Mouse (Mus musculus) midbrain, embryonic 10.5 days (tissue): ENCODE data around the gene Hacl1. TPM values are rescaled to one million over a fixed set of nuclear protein-coding genes. Genes with fewer than 3 reads are reported as not detected.
"Not testable (repeated sequence)": the region's sequence is repeated elsewhere in the genome, so short reads cannot be mapped to it uniquely, and the experiment has no call there.

ENCODE experiments used
- DNase-seq: peaks from one replicate; pipeline ENCODE4 v3.0.0-alpha.2; 2017; ENCODE audit warnings: low spot score
- H3K27ac ChIP-seq: fragments of 300-500 bp; sonication (generic); replicated peaks from 2 replicates; pipeline ENCODE4 v1.5.1; 2016; ENCODE audit warnings: mild to moderate bottlenecking
- H3K27me3 ChIP-seq: fragments of 300-500 bp; sonication (generic); 2 replicates; pipeline ENCODE4 v1.6.1; 2016; ENCODE audit warnings: low read depth, mild to moderate bottlenecking; ENCODE audit not compliant: poor library complexity, severe bottlenecking
- H3K36me3 ChIP-seq: fragments of 300-500 bp; sonication (generic); 2 replicates; pipeline ENCODE4 v1.6.1; 2016; ENCODE audit warnings: mild to moderate bottlenecking, moderate library complexity
- H3K4me1 ChIP-seq: fragments of 300-500 bp; sonication (generic); 2 replicates; pipeline ENCODE4 v1.6.1; 2016
- H3K4me3 ChIP-seq: fragments of 300-500 bp; sonication (generic); 2 replicates; pipeline ENCODE4 v1.5.1; 2016; ENCODE audit warnings: mild to moderate bottlenecking, moderate library complexity
- H3K9me3 ChIP-seq: fragments of 300-500 bp; sonication (generic); replicated peaks from 2 replicates; pipeline ENCODE4 v1.6.1; 2016; ENCODE audit warnings: mild to moderate bottlenecking
- WGBS: fragments of 180-500 bp; shearing (Covaris S2); methylation state at CpG from one replicate; pipeline ENCODE4 v1.1.7; 2016; 5-methylcytosine and 5-hydroxymethylcytosine counted together
- polyA plus RNA-seq: library from polyadenylated mRNA; unstranded; fragments of >200 nt; fragmentation: Nextera tagmentation; extraction: Ambion mirVana; gene quantifications from 2 replicates; pipeline ENCODE4 v1.2.1, GENCODE M21; 2016

Hacl1 gene
- polyA plus RNA-seq, 1 experiment from 2014 or later: 9.5 TPM

GRCm38 (mm10) chr14:31604916-31605315 lies 36.2 kb downstream of the Hacl1 start:
- Histone ChIP-seq H3K36me3 (no peaks in the 10 kb centered on the region), H3K9me3 (no peaks in the 10 kb centered on the region), H3K27me3 (no peaks in the 10 kb centered on the region), H3K27ac (no peak overlapping the region), H3K4me1 (no peaks in the 10 kb centered on the region), H3K4me3 (no peak overlapping the region)
- WGBS: 82% methylated on average over 5 of the region's 5 CpGs
- DNase-seq: no peak

GRCm38 (mm10) chr14:31602616-31602979 lies 38.5 kb downstream of the Hacl1 start:
- H3K4me1 ChIP-seq, H3K9me3 ChIP-seq, H3K36me3 ChIP-seq, H3K4me3 ChIP-seq, H3K27ac ChIP-seq, DNase-seq, H3K27me3 ChIP-seq: not testable (repeated sequence)
- 84% methylated on average over 6 of the region's 6 CpGs for WGBS

- Histone ChIP-seq H3K4me1 (no peaks in the 10 kb centered on the region), H3K36me3 (no peaks in the 10 kb centered on the region), H3K9me3 (no peaks in the 10 kb centered on the region), H3K4me3 (no peak overlapping the region), H3K27me3 (no peaks in the 10 kb centered on the region), H3K27ac (no peak overlapping the region)
- no peak for DNase-seq
- 93% methylated on average over 14 of the region's 14 CpGs for WGBS
Measured at GRCm38 (mm10) chr14:31601908-31602615, 39.0 kb downstream of the Hacl1 start.

- 90% methylated on average over 4 of the region's 4 CpGs for WGBS
Measured at GRCm38 (mm10) chr14:31597446-31597845, 43.6 kb downstream of the Hacl1 start.

GRCm38 (mm10) chr14:31596408-31596807 lies 44.7 kb downstream of the Hacl1 start:
- no peaks in the 10 kb centered on the region for H3K36me3 ChIP-seq
- H3K9me3 ChIP-seq: no peaks in the 10 kb centered on the region
- H3K27ac ChIP-seq: no peak overlapping the region
- H3K27me3 ChIP-seq: no peaks in the 10 kb centered on the region
- WGBS: 84% methylated on average over 7 of the region's 7 CpGs
- no peak overlapping the region for H3K4me3 ChIP-seq
- H3K4me1 ChIP-seq: no peaks in the 10 kb centered on the region
- no peak for DNase-seq

More at GRCm38 (mm10) chr14:31597446-31597845, 43.6 kb downstream of the Hacl1 start:
- H3K27ac ChIP-seq: no peak overlapping the region
- H3K9me3 ChIP-seq: no peaks in the 10 kb centered on the region
- H3K4me3 ChIP-seq: no peak overlapping the region
- H3K4me1 ChIP-seq: no peaks in the 10 kb centered on the region
- H3K27me3 ChIP-seq: no peaks in the 10 kb centered on the region
- no peak for DNase-seq
- H3K36me3 ChIP-seq: no peaks in the 10 kb centered on the region

- no peak overlapping the region for H3K4me3 ChIP-seq
- no peaks in the 10 kb centered on the region for H3K9me3 ChIP-seq
- WGBS: 83% methylated on average over 3 of the region's 3 CpGs
- H3K4me1 ChIP-seq: no peaks in the 10 kb centered on the region
- H3K27ac ChIP-seq: no peak overlapping the region
- no peaks in the 10 kb centered on the region for H3K36me3 ChIP-seq
- no peak for DNase-seq
- H3K27me3 ChIP-seq: no peaks in the 10 kb centered on the region
Measured at GRCm38 (mm10) chr14:31594693-31595092, 46.4 kb downstream of the Hacl1 start.

GRCm38 (mm10) chr14:31593036-31593435 lies 48.0 kb downstream of the Hacl1 start:
- H3K4me1 ChIP-seq: no peaks in the 10 kb centered on the region
- no peaks in the 10 kb centered on the region for H3K9me3 ChIP-seq
- H3K4me3 ChIP-seq: no peak overlapping the region
- no peaks in the 10 kb centered on the region for H3K36me3 ChIP-seq
- H3K27me3 ChIP-seq: no peaks in the 10 kb centered on the region
- H3K27ac ChIP-seq: no peak overlapping the region
- no peak for DNase-seq
- 79% methylated on average over 2 of the region's 2 CpGs for WGBS

- 92% methylated on average over 3 of the region's 3 CpGs for WGBS
- H3K4me3 ChIP-seq: no peak within 1 kb of the TSS
Measured at GRCm38 (mm10) chr14:31591243-31591642, 49.8 kb downstream of the Hacl1 start, which contains the start of gene Colq. TSS of gene Colq (minus strand) at chr14:31591343.

GRCm38 (mm10) chr14:31586451-31586850 lies 54.6 kb downstream of the Hacl1 start:
- no peaks in the 10 kb centered on the region for H3K4me1 ChIP-seq
- H3K27ac ChIP-seq: no peak overlapping the region
- H3K9me3 ChIP-seq: no peaks in the 10 kb centered on the region
- no peak overlapping the region for H3K4me3 ChIP-seq
- no peak for DNase-seq
- H3K36me3 ChIP-seq: no peaks in the 10 kb centered on the region
- no peaks in the 10 kb centered on the region for H3K27me3 ChIP-seq
- WGBS: 85% methylated on average over 8 of the region's 8 CpGs

More at GRCm38 (mm10) chr14:31591243-31591642, 49.8 kb downstream of the Hacl1 start, which contains the start of gene Colq:
- Histone ChIP-seq H3K4me1 (no peaks in the 10 kb centered on the region), H3K9me3 (no peaks in the 10 kb centered on the region), H3K36me3 (no peaks in the 10 kb centered on the region), H3K27ac (no peak within 1 kb of the TSS), H3K27me3 (no peaks in the 10 kb centered on the region)
- DNase-seq: no peak

GRCm38 (mm10) chr14:31583082-31583481 lies 58.0 kb downstream of the Hacl1 start:
- no peaks in the 10 kb centered on the region for H3K4me1 ChIP-seq
- 89% methylated on average over 9 of the region's 9 CpGs for WGBS
- no peaks in the 10 kb centered on the region for H3K27me3 ChIP-seq
- DNase-seq: no peak
- no peaks in the 10 kb centered on the region for H3K36me3 ChIP-seq
- no peak overlapping the region for H3K27ac ChIP-seq
- peaks cover 4% of the 10 kb centered on the region for H3K9me3 ChIP-seq
- H3K4me3 ChIP-seq: no peak overlapping the region

GRCm38 (mm10) chr14:31577966-31578735 lies 62.9 kb downstream of the Hacl1 start:
- H3K9me3 ChIP-seq: peaks cover 4% of the 10 kb centered on the region
- no peak for DNase-seq
- no peak overlapping the region for H3K4me3 ChIP-seq
- WGBS: 81% methylated on average over 9 of the region's 9 CpGs
- no peaks in the 10 kb centered on the region for H3K27me3 ChIP-seq
- H3K27ac ChIP-seq: no peak overlapping the region
- peaks cover 6% of the 10 kb centered on the region; the same call in 1 of the 2 replicates for H3K4me1 ChIP-seq
- H3K36me3 ChIP-seq: no peaks in the 10 kb centered on the region

- Histone ChIP-seq H3K9me3 (peaks cover 4% of the 10 kb centered on the region), H3K4me1 (peaks cover 6% of the 10 kb centered on the region; the same call in 1 of the 2 replicates), H3K27ac (no peak overlapping the region), H3K4me3 (no peak overlapping the region), H3K27me3 (no peaks in the 10 kb centered on the region), H3K36me3 (no peaks in the 10 kb centered on the region)
- DNase-seq: no peak
- WGBS: 66% methylated on average over 10 of the region's 10 CpGs
Measured at GRCm38 (mm10) chr14:31576846-31577697, 64.0 kb downstream of the Hacl1 start.
